Mouse (Mus musculus) myocyte (in vitro differentiated cells): ENCODE measurements around the gene Zfp169. TPM values are rescaled to one million over a fixed set of nuclear protein-coding genes. Genes with fewer than 3 reads are reported as not detected.

Source experiments
- H3K27me3 ChIP-seq: one replicate; pipeline ENCODE4 v1.6.1; 2011; ENCODE audit not compliant: control insufficient read depth, insufficient read depth, insufficient read length
- H3K36me3 ChIP-seq: one replicate; pipeline ENCODE4 v1.6.1; 2011; ENCODE audit not compliant: control insufficient read depth, insufficient read depth
- H3K4me2 ChIP-seq: one replicate; pipeline ENCODE4 v1.6.1; 2011; ENCODE audit warnings: low read depth, control low read depth
- H3K4me3 ChIP-seq: one replicate; pipeline ENCODE4 v1.5.1; 2011; ENCODE audit warnings: mild to moderate bottlenecking, control low read depth, moderate library complexity
- H3K79me2 ChIP-seq: one replicate; pipeline ENCODE4 v1.6.1; 2011; ENCODE audit not compliant: control insufficient read depth, insufficient read depth
- H3ac ChIP-seq: one replicate; pipeline ENCODE4 v1.6.1; 2011; ENCODE audit not compliant: control insufficient read depth, insufficient read length
- CEBPB ChIP-seq: IDR thresholded peaks from 2 replicates; pipeline ENCODE4 v1.6.1; 2011; ENCODE audit warnings: mild to moderate bottlenecking, moderate library complexity; ENCODE audit not compliant: poor library complexity, insufficient read depth, severe bottlenecking
- E2F4 ChIP-seq: IDR thresholded peaks from one replicate; pipeline ENCODE4 v1.6.1; 2011; ENCODE audit warnings: mild to moderate bottlenecking, control low read depth, moderate library complexity; ENCODE audit not compliant: insufficient read depth
- MAX ChIP-seq: IDR thresholded peaks from one replicate; pipeline ENCODE4 v1.6.1; 2011; ENCODE audit warnings: low read depth, mild to moderate bottlenecking, control low read depth
- MYOD1 ChIP-seq, 3 experiments: IDR thresholded peaks; one replicate each; pipeline ENCODE4 v1.6.1; 2011; ENCODE audit warnings: control low read depth in 2 of 3, low read depth in 2 of 3, mild to moderate bottlenecking in 2 of 3, moderate library complexity in 1 of 3; ENCODE audit not compliant: insufficient read length in 2 of 3, control insufficient read depth in 1 of 3
- MYOG ChIP-seq, 3 experiments: IDR thresholded peaks; one replicate each; pipeline ENCODE4 v1.6.1; 2011; ENCODE audit warnings: control low read depth in 2 of 3, low read depth in 2 of 3, mild to moderate bottlenecking in 2 of 3; ENCODE audit not compliant: insufficient read length in 2 of 3, control insufficient read depth in 1 of 3, insufficient read depth in 1 of 3
- POLR2A ChIP-seq: IDR thresholded peaks from one replicate; pipeline ENCODE4 v1.6.1; 2011; ENCODE audit warnings: low read depth, mild to moderate bottlenecking, control low read depth, moderate library complexity; ENCODE audit not compliant: insufficient read length
- POLR2AphosphoS2 ChIP-seq: IDR thresholded peaks from one replicate; pipeline ENCODE4 v1.6.1; 2011; ENCODE audit warnings: low read depth, control low read depth; ENCODE audit not compliant: insufficient read length
- REST ChIP-seq: IDR thresholded peaks from one replicate; pipeline ENCODE4 v1.6.1; 2011; ENCODE audit warnings: mild to moderate bottlenecking, control low read depth, moderate library complexity; ENCODE audit not compliant: insufficient read depth, insufficient read length
- SRF ChIP-seq: IDR thresholded peaks from one replicate; pipeline ENCODE4 v1.6.1; 2011; ENCODE audit warnings: low read depth; ENCODE audit not compliant: control insufficient read depth, insufficient read length
- TCF12 ChIP-seq: IDR thresholded peaks from one replicate; pipeline ENCODE4 v1.6.1; 2011; ENCODE audit warnings: mild to moderate bottlenecking, control low read depth; ENCODE audit not compliant: poor library complexity, insufficient read depth, severe bottlenecking
- TCF3 ChIP-seq: IDR thresholded peaks from one replicate; pipeline ENCODE4 v1.6.1; 2011; ENCODE audit warnings: low read depth, control low read depth; ENCODE audit not compliant: insufficient read length
- USF1 ChIP-seq: IDR thresholded peaks from one replicate; pipeline ENCODE4 v1.6.1; 2011; ENCODE audit warnings: low read depth, mild to moderate bottlenecking, control low read depth, moderate library complexity
- polyA plus RNA-seq: library from polyadenylated mRNA; unstranded; fragments of >200 nt; fragmentation: generic; extraction: Trizol; gene quantifications from one replicate; pipeline ENCODE4 v1.2.1, GENCODE M21; 2012; ENCODE audit warnings: missing spikeins

The Zfp169 gene
- polyA plus RNA-seq, 1 experiment: 1.6 TPM

GRCm38 (mm10) chr13:48493183-48493582, 20.1 kb downstream of the Zfp169 start:
- Histone ChIP-seq H3K79me2 (no peaks in the 10 kb centered on the region), H3K27me3 (no peaks in the 10 kb centered on the region), H3K36me3 (no peaks in the 10 kb centered on the region), H3K4me3 (no peak overlapping the region), H3K4me2 (peak overlapping the region; percentile 51), H3ac (no peak overlapping the region)
- TF ChIP-seq POLR2AphosphoS2 (no peak), SRF (no peak), MYOG (IDR thresholded peaks at IDR 0.05; ENCODE audit: control insufficient read depth in 1 of 3, insufficient read depth in 1 of 3, insufficient read length in 2 of 3, low read depth in 2 of 3) (no peak), MYOD1 (IDR thresholded peaks at IDR 0.05; ENCODE audit: control insufficient read depth in 1 of 3, insufficient read length in 2 of 3, low read depth in 2 of 3) (no peak), MAX (no peak), TCF12 (no peak), TCF3 (no peak), REST (no peak), USF1 (no peak), POLR2A (no peak), CEBPB (no peak), E2F4 (no peak)

GRCm38 (mm10) chr13:48490396-48491182, 22.7 kb downstream of the Zfp169 start:
- TF ChIP-seq MYOD1 (IDR thresholded peaks at IDR 0.05; ENCODE audit: control insufficient read depth in 1 of 3, insufficient read length in 2 of 3, low read depth in 2 of 3) (no peak), TCF12 (no peak), E2F4 (no peak), TCF3 (no peak), POLR2AphosphoS2 (no peak), SRF (no peak), POLR2A (no peak), REST (no peak), USF1 (no peak), MYOG (IDR thresholded peaks at IDR 0.05; ENCODE audit: control insufficient read depth in 1 of 3, insufficient read depth in 1 of 3, insufficient read length in 2 of 3, low read depth in 2 of 3) (no peak), MAX (no peak), CEBPB (no peak)
- Histone ChIP-seq H3K4me3 (no peak overlapping the region), H3K27me3 (no peaks in the 10 kb centered on the region), H3K36me3 (peaks cover 6% of the 10 kb centered on the region), H3K4me2 (no peak overlapping the region), H3K79me2 (no peaks in the 10 kb centered on the region), H3ac (no peak overlapping the region)

- Histone ChIP-seq H3K4me3 (no peak overlapping the region), H3ac (no peak overlapping the region), H3K4me2 (no peak overlapping the region), H3K27me3 (no peaks in the 10 kb centered on the region), H3K79me2 (no peaks in the 10 kb centered on the region), H3K36me3 (peaks cover 8% of the 10 kb centered on the region)
- no peak for TF ChIP-seq MYOD1 (IDR thresholded peaks at IDR 0.05; ENCODE audit: control insufficient read depth in 1 of 3, insufficient read length in 2 of 3, low read depth in 2 of 3)
- TF ChIP-seq TCF3: no peak
- no peak for TF ChIP-seq E2F4
- no peak for TF ChIP-seq SRF
Measured at GRCm38 (mm10) chr13:48483606-48484005, 29.6 kb downstream of the Zfp169 start.

- Histone ChIP-seq H3K4me2 (no peak overlapping the region), H3K79me2 (no peaks in the 10 kb centered on the region), H3K27me3 (peaks cover 16% of the 10 kb centered on the region), H3K36me3 (no peaks in the 10 kb centered on the region), H3ac (no peak overlapping the region), H3K4me3 (no peak overlapping the region)
- no peak for TF ChIP-seq MYOG (IDR thresholded peaks at IDR 0.05; ENCODE audit: control insufficient read depth in 1 of 3, insufficient read depth in 1 of 3, insufficient read length in 2 of 3, low read depth in 2 of 3)
- no peak for TF ChIP-seq TCF12
- no peak for TF ChIP-seq POLR2A
- no peak for TF ChIP-seq POLR2AphosphoS2
- no peak for TF ChIP-seq MAX
- TF ChIP-seq SRF: no peak
- TF ChIP-seq USF1: no peak
- TF ChIP-seq TCF3: no peak
- no peak for TF ChIP-seq E2F4
- TF ChIP-seq REST: no peak
- TF ChIP-seq CEBPB: no peak
- no peak for TF ChIP-seq MYOD1 (IDR thresholded peaks at IDR 0.05; ENCODE audit: control insufficient read depth in 1 of 3, insufficient read length in 2 of 3, low read depth in 2 of 3)
Measured at GRCm38 (mm10) chr13:48468656-48469180, 44.5 kb downstream of the Zfp169 start.
